Mouse (Mus musculus) cerebellum, adult 11 months (tissue): ENCODE results near the gene Tbc1d14.
A peak's percentile ranks its signal among the peaks of the same experiment; 100 is the strongest.

Experiments used
- DNase-seq: peaks from one replicate; pipeline ENCODE4 v3.0.0; 2022

Tbc1d14 gene

GRCm38 (mm10) chr5:36552391-36552790 lies 40.7 kb downstream of the Tbc1d14 start:
- DNase-seq = no peak

GRCm38 (mm10) chr5:36549243-36549642 lies 43.8 kb downstream of the Tbc1d14 start:
- no peak for DNase-seq

- DNase-seq = no peak
Measured at GRCm38 (mm10) chr5:36544765-36545164, 48.3 kb downstream of the Tbc1d14 start.

GRCm38 (mm10) chr5:36540928-36541327 lies 52.1 kb downstream of the Tbc1d14 start:
- DNase-seq = no peak

- no peak for DNase-seq
Measured at GRCm38 (mm10) chr5:36538576-36539187, 54.4 kb downstream of the Tbc1d14 start.

- no peak for DNase-seq
Measured at GRCm38 (mm10) chr5:36536424-36536823, 56.7 kb downstream of the Tbc1d14 start.

GRCm38 (mm10) chr5:36535438-36536176 lies 57.5 kb downstream of the Tbc1d14 start:
- DNase-seq = no peak

GRCm38 (mm10) chr5:36534455-36535030 lies 58.5 kb downstream of the Tbc1d14 start:
- no peak for DNase-seq

- DNase-seq = peak; percentile 88
Measured at GRCm38 (mm10) chr5:36530129-36530751, 62.8 kb downstream of the Tbc1d14 start.

- no peak for DNase-seq
Measured at GRCm38 (mm10) chr5:36529698-36530097, 63.4 kb downstream of the Tbc1d14 start.

GRCm38 (mm10) chr5:36526921-36527320 lies 66.2 kb downstream of the Tbc1d14 start:
- no peak for DNase-seq

- no peak for DNase-seq
Measured at GRCm38 (mm10) chr5:36526274-36526673, 66.8 kb downstream of the Tbc1d14 start.

GRCm38 (mm10) chr5:36525216-36525615 lies 67.9 kb downstream of the Tbc1d14 start:
- no peak for DNase-seq

- no peak for DNase-seq
Measured at GRCm38 (mm10) chr5:36523219-36523703, 69.8 kb downstream of the Tbc1d14 start.

- DNase-seq = no peak
Measured at GRCm38 (mm10) chr5:36522782-36523181, 70.3 kb downstream of the Tbc1d14 start.

- no peak for DNase-seq
Measured at GRCm38 (mm10) chr5:36519751-36520150, 73.3 kb downstream of the Tbc1d14 start.

GRCm38 (mm10) chr5:36517596-36517995 lies 75.5 kb downstream of the Tbc1d14 start:
- DNase-seq = peak; percentile 24

GRCm38 (mm10) chr5:36515558-36515957 lies 77.5 kb downstream of the Tbc1d14 start:
- no peak for DNase-seq

- no peak for DNase-seq
Measured at GRCm38 (mm10) chr5:36515126-36515525, 78.0 kb downstream of the Tbc1d14 start.

- no peak for DNase-seq
Measured at GRCm38 (mm10) chr5:36510956-36511355, 82.1 kb downstream of the Tbc1d14 start.

GRCm38 (mm10) chr5:36508351-36508750 lies 84.7 kb downstream of the Tbc1d14 start:
- no peak for DNase-seq

GRCm38 (mm10) chr5:36505643-36506042 lies 87.4 kb downstream of the Tbc1d14 start:
- DNase-seq = no peak

GRCm38 (mm10) chr5:36505235-36505634 lies 87.8 kb downstream of the Tbc1d14 start:
- no peak for DNase-seq

GRCm38 (mm10) chr5:36494709-36495108 lies 98.4 kb downstream of the Tbc1d14 start:
- no peak for DNase-seq
